Mouse (Mus musculus) midbrain, embryonic 11.5 days (tissue): ENCODE measurements around the gene Snrpc. TPM values are rescaled to one million over a fixed set of nuclear protein-coding genes. Genes with fewer than 3 reads are reported as not detected.

Source experiments
- ATAC-seq: fragments of 200-750 bp; cut with Nextera tagmentation; 2 replicates; pipeline ENCODE4 v1.8.0; 2017; ENCODE audit warnings: moderate TSS enrichment, moderate library complexity; ENCODE audit not compliant: low FRiP score
- DNase-seq: peaks from one replicate; pipeline ENCODE4 v3.0.0; 2015; ENCODE audit warnings: low spot score; ENCODE audit errors: missing footprints
- H3K27ac ChIP-seq: fragments of 300-500 bp; sonication (generic); 2 replicates; pipeline ENCODE4 v1.5.1; 2014; ENCODE audit warnings: low read depth, low read length
- H3K27me3 ChIP-seq: fragments of 300-500 bp; sonication (generic); 2 replicates; pipeline ENCODE4 v1.6.1; 2014; ENCODE audit warnings: mild to moderate bottlenecking, low read length, moderate library complexity, mixed read lengths; ENCODE audit not compliant: control insufficient read depth, insufficient read depth
- H3K36me3 ChIP-seq: fragments of 300-500 bp; sonication (generic); 2 replicates; pipeline ENCODE4 v1.6.1; 2014; ENCODE audit warnings: mild to moderate bottlenecking, low read length, moderate library complexity, mixed read lengths; ENCODE audit not compliant: control insufficient read depth, insufficient read depth
- H3K4me1 ChIP-seq: fragments of 300-500 bp; sonication (generic); 2 replicates; pipeline ENCODE4 v1.6.1; 2014; ENCODE audit warnings: low read length; ENCODE audit not compliant: control insufficient read depth, insufficient read depth
- H3K4me2 ChIP-seq: fragments of 300-500 bp; sonication (generic); 2 replicates; pipeline ENCODE4 v1.6.1; 2014; ENCODE audit warnings: mild to moderate bottlenecking, moderate library complexity
- H3K4me3 ChIP-seq: fragments of 300-500 bp; sonication (generic); 2 replicates; pipeline ENCODE4 v1.5.1; 2014; ENCODE audit warnings: low read depth, low read length
- H3K9ac ChIP-seq: fragments of 300-500 bp; sonication (generic); 2 replicates; pipeline ENCODE4 v1.6.1; 2014; ENCODE audit warnings: low read length
- H3K9me3 ChIP-seq: fragments of 300-500 bp; sonication (generic); 2 replicates; pipeline ENCODE4 v1.6.1; 2016; ENCODE audit warnings: low read length; ENCODE audit not compliant: control insufficient read depth
- WGBS: fragments of 180-500 bp; shearing (Covaris S2); extraction: QIAGEN DNeasy Blood & Tissue Kit; methylation state at CpG from one replicate; pipeline ENCODE4 v1.1.7; 2014; 5-methylcytosine and 5-hydroxymethylcytosine counted together
- polyA plus RNA-seq: library from polyadenylated mRNA; unstranded; fragments of >200 nt; fragmentation: Nextera tagmentation; extraction: Ambion mirVana; gene quantifications from 2 replicates; pipeline ENCODE4 v1.2.1, GENCODE M21; 2014

Gene Snrpc
- polyA plus RNA-seq, 1 experiment from 2014 or later = 416 TPM

GRCm38 (mm10) chr17:27825539-27825938, 12.4 kb upstream of the Snrpc start:
- H3K4me2 ChIP-seq = no peak overlapping the region
- peaks cover 13% of the 10 kb centered on the region for H3K4me1 ChIP-seq
- ATAC-seq = no peak
- H3K27ac ChIP-seq = no peak overlapping the region
- H3K9me3 ChIP-seq = no peaks in the 10 kb centered on the region
- WGBS = 30% methylated on average over 3 of the region's 3 CpGs
- DNase-seq = peak; percentile 75
- no peaks in the 10 kb centered on the region for H3K36me3 ChIP-seq
- no peak overlapping the region for H3K9ac ChIP-seq
- H3K4me3 ChIP-seq = no peak overlapping the region
- H3K27me3 ChIP-seq = no peaks in the 10 kb centered on the region

GRCm38 (mm10) chr17:27825984-27826905, 11.7 kb upstream of the Snrpc start:
- Histone ChIP-seq H3K9ac (no peak overlapping the region), H3K27ac (no peak overlapping the region; the same call in 1 of the 2 replicates), H3K4me2 (peak overlapping the region; percentile 46), H3K9me3 (no peaks in the 10 kb centered on the region), H3K4me3 (peak overlapping the region; percentile 27), H3K4me1 (peaks cover 9% of the 10 kb centered on the region), H3K36me3 (no peaks in the 10 kb centered on the region), H3K27me3 (no peaks in the 10 kb centered on the region)
- ATAC-seq (no peak; the same call in none of the 2 replicates), DNase-seq (peak; percentile 90)
- 5% methylated on average over 22 of the region's 22 CpGs for WGBS

- peak; percentile 73 for ATAC-seq
- Histone ChIP-seq H3K36me3 (no peaks in the 10 kb centered on the region), H3K4me3 (peak overlapping the region; percentile 27), H3K9ac (peak overlapping the region; percentile 55), H3K27me3 (no peaks in the 10 kb centered on the region), H3K27ac (no peak overlapping the region; the same call in 1 of the 2 replicates), H3K9me3 (no peaks in the 10 kb centered on the region), H3K4me2 (peak overlapping the region; percentile 46), H3K4me1 (peaks cover 8% of the 10 kb centered on the region)
- DNase-seq = peak; percentile 89
- WGBS = under 1% methylated on average over 8 of the region's 9 CpGs
Measured at GRCm38 (mm10) chr17:27826908-27827383, 11.0 kb upstream of the Snrpc start.

GRCm38 (mm10) chr17:27827511-27827910, 10.4 kb upstream of the Snrpc start:
- H3K27me3 ChIP-seq = no peaks in the 10 kb centered on the region
- H3K36me3 ChIP-seq = no peaks in the 10 kb centered on the region
- no peaks in the 10 kb centered on the region for H3K9me3 ChIP-seq
- DNase-seq = peak; percentile 85
- 0 out of 2 replicates have a peak, but pooled peaks have one; percentile 40 for ATAC-seq
- H3K4me2 ChIP-seq = peak overlapping the region; percentile 46; the same call in 1 of the 2 replicates
- no peak overlapping the region for H3K4me3 ChIP-seq
- WGBS = 19% methylated on average over 6 of the region's 6 CpGs
- 0 out of 2 replicates have a peak overlapping the region, but pooled peaks have one; percentile 25 for H3K27ac ChIP-seq
- H3K9ac ChIP-seq = peak overlapping the region; percentile 47; the same call in 1 of the 2 replicates
- peaks cover 8% of the 10 kb centered on the region for H3K4me1 ChIP-seq

- WGBS = 50% methylated on average over 7 of the region's 7 CpGs
- Histone ChIP-seq H3K4me2 (no peak overlapping the region), H3K27ac (no peak overlapping the region), H3K9ac (no peak overlapping the region), H3K4me1 (peaks cover 8% of the 10 kb centered on the region), H3K27me3 (no peaks in the 10 kb centered on the region), H3K4me3 (no peak overlapping the region), H3K36me3 (no peaks in the 10 kb centered on the region), H3K9me3 (no peaks in the 10 kb centered on the region)
- peak; percentile 73 for DNase-seq
- no peak for ATAC-seq
Measured at GRCm38 (mm10) chr17:27830411-27830810, 7.5 kb upstream of the Snrpc start.

- Histone ChIP-seq H3K36me3 (peaks cover 8% of the 10 kb centered on the region; the same call in 1 of the 2 replicates), H3K9ac (peak overlapping the region; percentile 86), H3K27ac (no peak overlapping the region; the same call in 1 of the 2 replicates), H3K9me3 (no peaks in the 10 kb centered on the region), H3K4me3 (peak overlapping the region; percentile 74), H3K27me3 (no peaks in the 10 kb centered on the region), H3K4me2 (peak overlapping the region; percentile 67), H3K4me1 (peaks cover 10% of the 10 kb centered on the region)
- WGBS = 2% methylated on average over 35 of the region's 35 CpGs
- ATAC-seq (peak; percentile 98), DNase-seq (peak; percentile 98)
Measured at GRCm38 (mm10) chr17:27839469-27840252, 1.7 kb downstream of the Snrpc start.

- H3K27ac ChIP-seq = no peak overlapping the region
- H3K4me2 ChIP-seq = no peak overlapping the region
- no peaks in the 10 kb centered on the region for H3K4me1 ChIP-seq
- no peaks in the 10 kb centered on the region for H3K9me3 ChIP-seq
- no peaks in the 10 kb centered on the region for H3K27me3 ChIP-seq
- peaks cover 33% of the 10 kb centered on the region for H3K36me3 ChIP-seq
- ATAC-seq (no peak), DNase-seq (peak; percentile 65)
- 96% methylated on average over 1 of the region's 1 CpGs for WGBS
- no peak overlapping the region for H3K4me3 ChIP-seq
- H3K9ac ChIP-seq = no peak overlapping the region
Measured at GRCm38 (mm10) chr17:27848351-27848750, 10.4 kb downstream of the Snrpc start.

- Histone ChIP-seq H3K27ac (no peak overlapping the region), H3K4me2 (no peak overlapping the region), H3K9me3 (no peaks in the 10 kb centered on the region), H3K4me1 (no peaks in the 10 kb centered on the region), H3K9ac (no peak overlapping the region), H3K36me3 (peaks cover 21% of the 10 kb centered on the region), H3K4me3 (no peak overlapping the region), H3K27me3 (no peaks in the 10 kb centered on the region)
- 79% methylated on average over 3 of the region's 3 CpGs for WGBS
- DNase-seq = peak; percentile 70
- no peak for ATAC-seq
Measured at GRCm38 (mm10) chr17:27851076-27851475, 13.1 kb downstream of the Snrpc start.
